Mouse (Mus musculus) fat pad, adult 2 months (tissue): ENCODE measurements at regions not wholly inside any gene's neighbourhood (a gene's known extent, or its start where the extent isn't known, plus 50 kb on each side); places are given as distances from the start of the nearest gene placed in this dataset.
"Not testable (repeated sequence)": the region's sequence is repeated elsewhere in the genome, so short reads cannot be mapped to it uniquely, and the experiment has no call there.

Experiments used
- DNase-seq: peaks from one replicate; pipeline ENCODE4 v3.0.0-alpha.2; 2011; ENCODE audit warnings: low read depth, low spot score; ENCODE audit errors: extremely low read depth

DNA sequence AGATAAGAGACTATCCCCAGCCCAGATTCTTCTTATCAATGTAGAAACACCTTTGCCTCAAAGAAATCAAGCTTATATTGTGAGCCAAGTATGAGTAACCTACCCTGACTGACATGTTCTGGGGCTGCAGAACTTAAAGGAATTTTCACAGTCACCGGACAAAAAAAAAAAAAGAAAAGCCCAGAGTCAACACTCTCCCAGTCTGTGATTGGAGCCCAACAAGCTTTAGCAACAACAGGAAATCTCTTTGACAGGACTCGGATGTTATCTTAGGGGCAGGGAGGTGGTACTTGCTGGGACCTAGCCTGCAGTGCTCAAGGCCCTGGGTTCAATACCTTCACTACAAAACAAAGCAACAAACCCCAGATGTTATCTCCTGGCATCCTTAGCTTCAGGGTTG, 114.2 kb downstream of the Nectin1 start:
- no peak for DNase-seq

DNA sequence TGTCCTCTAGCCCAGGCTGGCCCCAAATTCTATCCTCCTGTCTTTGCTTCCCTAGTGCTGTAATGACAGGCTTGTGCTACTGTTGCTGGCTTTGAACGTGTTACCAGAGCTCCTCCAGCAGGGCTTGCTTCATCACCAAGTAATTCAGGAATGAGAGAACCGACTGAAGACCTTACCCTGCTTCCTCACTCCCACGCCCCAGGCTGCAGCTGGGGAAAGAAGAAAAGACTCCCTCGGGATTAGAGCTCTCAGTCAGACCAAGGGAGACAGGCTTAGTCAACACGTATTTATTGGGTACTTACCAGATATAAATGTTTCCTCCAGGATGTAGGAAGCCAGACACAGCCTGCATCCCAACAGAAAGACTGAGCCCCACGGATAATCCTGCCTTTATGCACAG, 115.0 kb downstream of the Nectin1 start:
- DNase-seq, result no peak

DNA sequence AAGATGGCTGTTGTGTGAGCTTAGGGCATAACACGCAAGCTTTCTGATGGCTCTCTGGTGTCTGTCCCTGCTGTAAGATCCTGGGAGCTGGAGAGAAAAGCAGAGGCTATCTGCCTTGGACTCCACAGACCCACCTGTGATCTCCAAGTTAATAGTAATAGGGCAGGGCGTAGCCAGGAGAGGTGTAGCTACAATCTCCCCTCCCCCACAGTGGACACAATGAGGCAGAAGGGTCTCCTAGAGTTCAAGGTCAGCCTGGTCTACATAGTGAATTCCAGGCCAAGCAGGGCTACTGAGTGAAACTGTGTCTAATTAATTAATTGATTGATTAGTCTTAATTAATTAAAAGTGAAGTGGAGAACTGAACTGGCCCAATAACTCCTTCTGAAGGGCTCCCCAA, 116.5 kb downstream of the Nectin1 start:
- DNase-seq, result no peak

DNA sequence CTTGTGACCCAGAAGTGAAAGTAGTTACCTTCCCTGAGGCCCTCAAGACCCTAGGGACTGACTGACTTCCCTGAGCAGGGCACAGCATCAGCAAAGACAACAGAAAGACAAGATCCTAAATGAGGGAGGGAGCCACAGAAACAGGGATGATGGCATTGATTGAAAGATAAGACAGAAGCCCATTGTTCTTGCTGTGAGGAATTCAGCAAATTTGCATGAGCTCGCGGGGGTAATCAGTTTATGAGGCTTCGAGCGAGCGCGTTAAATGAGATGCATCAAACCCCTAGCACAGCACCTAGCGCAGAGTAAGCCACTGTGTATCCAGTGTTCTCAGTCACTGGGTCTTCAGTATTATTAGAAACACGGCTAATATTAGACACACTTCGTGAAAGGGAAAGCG, 117.6 kb downstream of the Nectin1 start:
- no peak for DNase-seq

DNA sequence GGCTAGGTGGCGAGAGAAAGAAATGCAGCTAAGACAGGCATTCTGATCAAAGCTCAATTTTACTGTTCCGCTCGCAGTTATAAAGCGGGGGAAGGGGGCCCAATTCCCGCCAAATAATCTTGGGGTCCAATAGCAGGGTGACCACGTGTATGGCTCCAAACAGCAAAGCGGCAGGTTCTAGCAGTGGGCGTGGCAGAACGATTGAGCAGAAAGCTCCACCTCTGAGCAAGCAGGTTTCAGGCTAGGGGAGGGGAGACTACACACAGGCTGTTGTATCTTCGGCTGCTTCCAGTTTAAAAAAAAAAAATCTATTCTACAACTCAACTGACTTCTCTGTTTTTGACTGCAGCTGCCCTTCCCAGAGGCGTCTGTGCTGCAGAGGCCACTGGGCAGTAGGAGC, 118.2 kb downstream of the Nectin1 start:
- DNase-seq, result not testable (repeated sequence)

DNA sequence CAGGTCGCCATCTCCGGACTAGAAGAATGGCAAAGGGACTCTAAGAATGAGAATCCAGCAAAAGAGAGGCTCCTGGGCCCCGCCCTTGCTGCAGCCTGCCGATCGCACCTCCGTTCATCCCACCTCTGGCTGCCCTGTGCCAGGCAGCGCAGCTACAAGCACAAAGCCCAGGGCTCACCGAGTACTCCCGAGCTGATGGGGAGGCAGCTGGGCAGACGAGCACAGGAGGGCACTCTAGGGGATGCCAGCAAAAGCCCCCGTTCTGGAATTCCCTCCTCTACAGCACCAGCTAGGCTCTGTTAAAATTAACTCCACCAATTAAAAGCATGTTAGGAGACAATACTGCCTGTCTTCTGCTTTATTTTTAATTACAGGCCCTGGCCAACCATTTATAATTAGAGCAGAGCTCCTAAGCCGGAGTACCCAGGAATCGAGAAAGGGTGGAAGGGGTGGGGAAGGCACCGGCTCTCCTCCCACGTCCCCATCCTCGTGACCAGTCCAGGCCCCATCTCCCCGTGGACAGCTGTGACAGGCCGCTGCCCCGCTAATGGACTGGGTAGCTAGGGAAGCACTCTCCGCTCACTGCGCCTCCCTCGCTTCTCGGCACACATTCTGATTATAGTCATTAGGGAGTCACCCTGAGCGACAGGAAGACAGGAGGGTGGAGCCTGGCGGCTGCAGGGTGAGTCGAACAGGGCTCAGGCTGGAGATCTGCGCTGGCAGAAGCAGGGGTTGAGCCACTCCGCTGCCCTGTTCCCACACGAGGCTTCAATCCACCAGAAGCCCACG, 120.0 kb downstream of the Nectin1 start:
- no peak for DNase-seq

DNA sequence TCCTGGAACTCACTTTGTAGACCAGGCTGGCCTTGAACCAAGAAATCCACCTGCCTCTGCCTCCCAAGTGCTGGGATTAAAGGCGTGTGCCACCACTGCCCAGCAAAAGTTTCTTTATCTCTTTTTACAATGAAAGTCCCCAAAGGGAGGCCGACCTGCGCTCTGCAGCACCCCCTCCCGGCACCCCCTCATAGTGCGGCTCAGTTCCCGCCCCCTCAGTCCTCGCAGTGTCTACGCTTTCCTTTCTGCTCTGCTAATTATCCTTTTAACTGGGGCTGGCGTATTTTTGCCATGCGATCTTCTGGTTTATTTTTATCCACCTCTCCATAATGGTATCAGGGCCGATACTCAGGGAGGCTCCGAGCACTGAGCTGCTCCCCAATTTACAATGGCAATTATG, 123.0 kb downstream of the Nectin1 start:
- DNase-seq, result no peak

DNA sequence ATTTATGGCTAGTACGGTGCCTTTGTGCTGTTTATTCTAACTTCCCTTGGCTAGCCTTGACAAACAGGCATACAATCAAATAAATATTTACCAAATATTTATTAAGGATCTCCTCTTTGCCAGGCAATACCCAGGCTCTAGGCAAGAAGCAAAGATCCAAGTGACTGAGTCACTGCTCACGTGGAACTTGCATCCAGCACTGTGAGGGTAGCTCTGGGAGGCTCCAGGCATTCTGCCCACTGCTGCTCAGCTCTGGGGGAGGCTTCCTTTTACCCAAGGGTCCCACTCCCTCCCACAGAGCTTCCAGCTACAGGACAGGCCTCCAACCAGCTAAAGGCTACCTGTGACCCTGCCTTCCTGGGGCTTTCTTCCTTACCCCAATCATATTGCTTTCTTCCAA, 130.1 kb downstream of the Nectin1 start:
- DNase-seq, result no peak

DNA sequence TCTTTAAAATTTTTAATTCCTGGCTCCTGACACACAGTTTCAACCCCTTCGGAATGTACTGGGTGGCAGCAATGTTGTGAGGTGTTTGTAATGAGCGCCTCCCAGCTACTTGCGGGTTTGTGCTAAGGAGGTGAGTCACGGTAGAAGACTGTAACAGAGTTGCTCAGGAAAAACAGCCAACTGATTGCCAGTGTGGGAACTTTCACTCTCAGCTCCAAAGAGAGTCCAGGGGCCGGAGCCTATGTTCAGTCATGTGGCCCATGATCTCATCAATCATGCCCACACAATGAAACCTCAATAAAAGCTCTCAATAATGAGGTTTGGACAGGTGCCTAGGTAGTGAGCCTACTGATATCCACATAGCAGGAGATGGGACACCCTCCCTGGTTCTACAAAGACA, 130.5 kb downstream of the Nectin1 start:
- DNase-seq, result no peak

DNA sequence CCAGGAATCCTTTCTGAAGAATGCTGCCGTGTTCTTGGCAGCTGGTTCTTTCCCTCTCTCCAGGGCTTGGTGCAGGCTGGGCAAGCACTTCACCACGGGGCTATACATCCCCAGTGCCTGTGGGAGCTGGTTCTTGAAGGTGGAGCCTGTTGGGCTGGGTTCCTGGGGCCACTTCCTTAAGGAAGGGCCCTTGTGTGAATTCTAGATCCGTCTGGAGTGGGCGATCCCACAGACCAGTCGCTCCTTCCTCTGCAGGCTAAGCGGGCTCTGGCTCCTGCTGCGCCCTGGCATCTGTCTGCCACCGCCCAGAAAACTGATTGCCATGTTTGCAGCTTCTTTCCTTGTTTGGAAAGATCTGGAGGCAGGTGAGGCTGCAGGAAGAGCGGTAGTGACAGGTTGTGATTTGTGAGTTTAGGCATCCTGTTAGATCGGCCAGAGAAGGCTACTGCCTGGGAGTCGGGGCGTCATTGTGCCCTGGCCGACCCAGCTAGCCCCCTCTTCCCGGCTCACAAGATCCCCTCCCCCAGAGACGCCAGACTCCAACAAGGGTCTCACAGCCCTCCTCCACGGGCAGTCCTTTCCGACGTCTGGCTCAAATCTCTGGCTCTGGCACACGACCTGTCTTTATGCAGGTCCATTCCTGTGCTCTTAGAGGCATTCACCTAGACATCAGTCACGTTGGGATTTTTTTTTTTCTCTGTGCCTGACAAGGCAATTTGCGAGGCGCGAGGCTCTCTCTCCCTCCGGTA, 135.6 kb downstream of the Nectin1 start:
- no peak for DNase-seq

DNA sequence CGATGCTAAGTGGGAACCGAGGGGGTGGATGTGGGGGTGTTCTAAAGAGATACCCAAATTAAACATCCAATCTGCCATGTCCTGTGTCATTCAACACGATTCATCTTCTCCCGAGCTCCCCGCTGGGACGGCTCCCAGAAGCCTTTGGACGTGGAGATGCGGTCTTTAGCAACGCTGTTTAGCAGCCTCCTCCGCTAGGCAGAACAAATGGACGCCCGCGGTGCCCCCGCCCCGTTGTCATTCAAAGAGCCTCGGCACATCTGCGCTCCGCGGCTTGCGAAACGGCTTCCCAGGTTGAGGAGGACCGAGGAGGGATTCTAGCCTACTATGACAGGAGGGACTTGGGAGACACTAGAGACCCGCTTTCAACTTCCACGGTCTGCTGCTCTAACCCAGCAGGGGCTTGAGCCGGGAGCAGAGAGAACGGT, 136.2 kb downstream of the Nectin1 start:
- DNase-seq, result no peak

DNA sequence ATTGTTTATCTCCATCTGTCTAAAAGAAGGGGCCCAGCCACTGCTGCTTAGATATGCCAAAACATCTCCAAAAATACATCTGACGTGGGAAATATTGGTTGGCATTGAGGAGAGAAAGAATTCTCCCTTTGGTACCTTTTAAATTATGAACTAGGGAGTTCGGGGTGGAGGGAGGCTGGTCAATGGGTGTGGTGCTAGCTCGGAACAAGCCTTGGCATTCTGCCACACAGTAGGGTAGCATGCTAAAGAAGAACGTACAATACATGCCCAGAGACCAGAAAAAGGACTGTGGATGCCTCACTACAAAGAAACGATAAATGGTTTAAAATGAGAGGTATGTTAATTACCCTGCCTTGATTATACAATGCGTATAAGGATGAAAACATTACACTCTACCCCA, 149.3 kb downstream of the Nectin1 start:
- DNase-seq, result no peak

DNA sequence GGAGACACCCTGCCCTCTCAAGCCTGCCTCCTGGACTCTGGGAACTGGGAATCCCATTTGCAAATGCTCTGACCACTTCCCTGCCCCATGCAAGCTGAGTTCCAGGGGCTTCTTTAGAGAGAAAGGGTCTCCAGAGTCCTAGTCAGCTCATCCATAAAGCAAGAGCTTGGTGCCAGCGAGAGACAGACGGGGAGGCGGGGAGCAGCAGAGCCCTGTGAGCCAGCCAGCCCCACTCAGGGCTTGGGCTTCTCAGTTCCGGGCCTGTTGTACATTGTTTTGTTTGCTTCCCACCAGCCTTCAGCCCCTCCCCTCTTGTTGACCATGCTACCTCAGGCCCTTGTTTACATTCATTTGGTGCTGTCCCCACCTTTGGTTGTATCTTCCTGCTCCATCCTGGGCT, 143.9 kb upstream of the Thy1 start:
- DNase-seq, result no peak

DNA sequence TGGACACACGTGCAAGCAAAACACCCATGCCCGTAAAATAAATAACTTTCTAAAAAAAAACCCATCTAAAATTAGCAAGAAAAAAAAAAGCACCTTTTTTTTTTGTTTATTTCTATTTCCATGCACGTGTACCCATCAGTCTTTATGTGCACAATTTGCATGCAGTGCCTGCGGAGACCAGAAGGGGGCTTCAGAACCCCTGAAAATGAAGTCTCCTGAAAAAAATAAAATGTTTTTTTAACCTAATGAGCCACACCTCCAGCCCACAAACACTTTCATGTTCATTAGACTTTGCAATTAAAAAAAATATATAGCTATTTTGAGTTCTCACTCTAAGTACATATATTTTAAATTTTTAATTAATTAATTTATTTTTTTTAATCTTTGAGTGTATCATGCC, 134.9 kb upstream of the Thy1 start:
- no peak for DNase-seq

DNA sequence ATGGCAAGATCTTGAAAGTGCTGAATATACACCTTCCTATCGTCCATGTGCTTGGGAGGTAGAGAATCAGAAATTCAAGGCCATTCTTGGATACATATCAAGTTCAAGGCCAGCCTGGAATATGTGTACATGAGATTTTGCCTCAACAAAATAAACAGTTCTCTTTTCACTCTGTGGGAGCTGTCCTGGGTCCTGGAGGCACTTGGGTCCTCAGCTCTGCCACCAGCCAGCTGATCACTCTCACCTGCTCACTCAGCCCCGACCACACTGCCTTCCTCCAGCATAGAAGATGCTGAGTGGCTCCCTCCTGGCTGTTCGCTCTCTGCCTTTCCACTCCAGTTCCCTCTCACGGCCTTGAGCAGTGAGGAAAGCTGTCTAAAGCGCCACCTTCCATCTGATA, 128.2 kb upstream of the Thy1 start:
- DNase-seq, result no peak

DNA sequence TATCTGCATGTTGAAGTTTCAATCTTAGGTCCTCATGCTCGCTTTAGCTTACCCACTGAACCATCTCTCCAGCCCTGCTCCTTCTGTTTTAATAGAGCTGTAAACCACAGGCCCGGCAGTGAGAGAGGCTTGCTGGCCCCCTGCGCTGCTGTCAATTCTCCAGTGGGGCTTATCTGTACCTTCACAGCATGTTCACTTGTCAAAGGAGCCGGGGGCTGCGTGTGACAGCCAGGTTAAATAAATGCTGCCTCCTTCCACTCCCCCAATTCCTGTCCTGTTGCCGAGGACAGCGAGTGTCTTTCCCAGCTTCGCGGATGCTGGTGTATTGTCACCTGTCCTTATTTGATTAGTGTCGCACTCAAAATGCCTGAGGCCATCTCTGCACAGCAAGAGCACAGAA, 125.7 kb upstream of the Thy1 start:
- no peak for DNase-seq

DNA sequence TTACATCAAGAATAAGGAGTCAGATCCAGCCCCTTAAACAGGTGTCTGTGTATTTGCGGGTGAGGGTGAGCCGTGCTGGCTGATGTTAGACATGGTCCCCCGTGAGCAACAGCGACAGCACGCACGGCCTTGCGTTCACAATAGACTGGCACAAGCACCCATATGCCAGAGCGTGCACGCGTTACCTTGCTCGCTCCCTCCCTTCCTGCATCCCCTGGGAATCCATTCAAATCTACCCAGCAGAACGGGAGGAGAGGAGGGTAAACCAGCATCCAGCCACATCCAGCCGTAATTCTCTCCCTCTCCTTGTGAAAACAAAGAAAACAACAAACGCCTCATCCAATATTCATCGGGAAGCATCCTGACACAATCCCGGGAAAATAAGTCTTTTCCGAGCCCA, 124.2 kb upstream of the Thy1 start:
- DNase-seq, result no peak

DNA sequence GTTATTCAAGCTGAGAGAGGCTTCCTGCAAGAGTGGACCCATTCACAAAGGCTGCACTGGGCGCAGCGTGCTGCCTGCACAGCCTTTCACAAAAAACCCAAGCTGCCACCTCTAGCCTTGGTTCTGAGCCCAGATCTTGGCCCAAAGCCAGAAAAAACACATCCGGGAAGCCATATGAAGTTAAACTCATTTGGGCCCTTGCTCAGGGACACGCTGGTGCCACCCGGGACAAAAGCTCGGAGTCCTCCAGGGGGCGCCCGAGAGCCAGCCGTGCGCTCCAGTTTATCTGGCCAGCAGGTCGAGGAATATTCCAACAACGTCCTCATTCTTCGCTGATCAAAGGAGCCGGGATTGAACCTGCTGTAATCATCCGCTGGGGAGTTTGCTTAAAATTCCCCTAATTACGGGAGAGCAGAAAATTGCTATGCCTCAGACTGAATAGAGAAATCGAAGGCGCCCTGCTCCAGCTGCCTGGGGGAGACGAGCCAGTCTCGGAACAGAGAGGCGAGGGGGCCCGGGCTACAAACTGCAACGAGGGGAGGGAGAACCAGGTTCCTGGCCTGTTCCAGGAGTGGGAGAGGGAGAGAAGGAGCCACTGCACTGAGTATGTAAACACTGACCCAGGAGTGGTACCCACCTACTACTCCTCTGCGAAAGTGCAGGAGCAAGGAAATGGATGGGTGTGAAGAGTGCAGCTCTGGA, 123.0 kb upstream of the Thy1 start:
- peak; percentile 1 for DNase-seq

DNA sequence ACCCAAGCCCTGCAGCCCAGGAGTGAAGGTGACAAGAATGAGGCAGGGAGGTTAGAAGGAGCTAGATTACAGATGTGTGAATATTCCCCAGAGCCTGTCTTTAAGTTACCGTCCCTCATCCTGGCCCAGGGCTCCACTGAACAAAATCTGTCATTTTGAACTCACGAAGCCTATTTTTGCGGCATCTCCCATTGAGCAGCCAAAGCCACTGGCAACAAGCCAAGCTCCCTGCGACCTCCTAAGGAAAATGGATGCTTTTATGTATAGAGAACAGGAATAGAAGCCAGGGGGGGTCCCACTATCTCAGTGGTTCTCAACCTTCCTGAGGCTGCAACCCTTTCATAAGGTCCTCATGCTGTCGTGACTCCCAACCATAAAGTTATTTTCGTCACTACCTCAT, 121.0 kb upstream of the Thy1 start:
- DNase-seq, result no peak

DNA sequence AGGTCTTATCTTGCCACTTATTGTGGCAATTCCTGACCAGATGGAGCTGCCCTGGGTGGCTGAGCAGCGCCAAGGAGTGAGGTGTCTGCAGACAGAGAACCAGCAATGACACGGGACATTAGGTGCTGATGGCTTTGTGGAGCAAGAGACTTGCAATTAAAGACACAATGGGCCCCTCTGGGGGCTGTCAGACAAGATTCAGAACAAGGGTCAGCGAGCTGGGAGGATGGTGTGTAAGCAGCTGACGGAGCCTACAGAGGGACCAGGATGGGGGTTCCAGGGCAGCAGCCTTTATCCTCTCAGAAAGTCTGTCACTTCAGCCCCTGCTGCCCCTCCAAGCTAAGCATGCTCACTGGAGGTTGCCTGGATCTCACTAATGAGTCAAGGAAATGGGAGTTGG, 120.1 kb upstream of the Thy1 start:
- no peak for DNase-seq

DNA sequence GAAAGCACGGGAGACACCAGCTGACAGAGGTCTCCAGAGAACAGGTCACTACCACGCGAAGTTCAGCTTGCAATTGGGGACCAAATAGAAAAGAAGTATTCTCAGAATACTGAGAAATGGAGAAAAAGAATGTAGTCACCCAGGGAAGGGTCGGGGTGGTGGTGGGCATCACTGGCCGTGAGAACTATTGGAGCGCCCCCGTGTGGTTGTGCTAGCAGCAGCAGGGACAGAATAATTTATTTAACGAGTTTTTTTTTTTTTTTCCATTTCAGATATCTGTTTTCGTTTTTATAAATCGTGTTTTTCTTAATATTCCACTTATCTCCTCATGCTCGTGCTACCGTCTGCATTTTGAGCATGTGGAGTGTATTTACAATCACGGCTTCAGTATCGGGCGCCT, 118.4 kb upstream of the Thy1 start:
- no peak for DNase-seq
